Mouse (Mus musculus) thymus, adult 2 months (tissue): ENCODE measurements around the gene Catsperg2. TPM values are rescaled to one million over a fixed set of nuclear protein-coding genes. Genes with fewer than 3 reads are reported as not detected.

Experiments used
- DNase-seq: peaks from one replicate; pipeline ENCODE4 v3.0.0; 2021
- H3K27ac ChIP-seq: fragments of 200-500 bp; 2 replicates; pipeline ENCODE4 v1.5.1; 2012; ENCODE audit warnings: low read length, control low read depth; ENCODE audit not compliant: control insufficient read depth, insufficient read depth
- H3K27me3 ChIP-seq: fragments of 200-500 bp; 2 replicates; pipeline ENCODE4 v1.6.1; 2012; ENCODE audit warnings: mild to moderate bottlenecking, low read length, moderate library complexity, mixed read lengths; ENCODE audit not compliant: control insufficient read depth, insufficient read depth
- H3K36me3 ChIP-seq: fragments of 200-500 bp; 2 replicates; pipeline ENCODE4 v1.6.1; 2012; ENCODE audit warnings: mild to moderate bottlenecking, low read length, moderate library complexity; ENCODE audit not compliant: control insufficient read depth, insufficient read depth
- H3K4me1 ChIP-seq: fragments of 200-500 bp; replicated peaks from 2 replicates; pipeline ENCODE4 v1.6.1; 2012; ENCODE audit warnings: low read length; ENCODE audit not compliant: control insufficient read depth, insufficient read depth
- H3K4me3 ChIP-seq: fragments of 200-500 bp; 2 replicates; pipeline ENCODE4 v1.5.1; 2012; ENCODE audit warnings: mild to moderate bottlenecking, low read length, control low read depth, moderate library complexity; ENCODE audit not compliant: control insufficient read depth, insufficient read depth
- CTCF ChIP-seq: fragments of 200-500 bp; IDR thresholded peaks from 2 replicates; pipeline ENCODE4 v1.5.1; 2012; ENCODE audit warnings: mild to moderate bottlenecking, control low read depth, low read length, moderate library complexity, borderline replicate concordance; ENCODE audit not compliant: control insufficient read depth, poor library complexity, insufficient read depth; ENCODE audit errors: extremely low read depth
- POLR2A ChIP-seq: fragments of 200-500 bp; IDR thresholded peaks from 2 replicates; pipeline ENCODE4 v1.6.1; 2012; ENCODE audit warnings: mild to moderate bottlenecking, low read length, control low read depth, moderate library complexity; ENCODE audit not compliant: control insufficient read depth, poor library complexity, insufficient read depth; ENCODE audit errors: extremely low read depth
- WGBS: fragments of 180-500 bp; shearing (Covaris S2); methylation state at CpG from one replicate; pipeline ENCODE4 v1.1.7; 2018; 5-methylcytosine and 5-hydroxymethylcytosine counted together
- polyA plus RNA-seq: library from polyadenylated mRNA; depleted of rRNA; stranded (reverse); fragments of >200 nt; gene quantifications from 2 replicates; pipeline ENCODE4 v1.2.3, GENCODE M21; 2012; rRNA removed

The Catsperg2 gene
- polyA plus RNA-seq, 1 experiment = 0.13 TPM

DNA sequence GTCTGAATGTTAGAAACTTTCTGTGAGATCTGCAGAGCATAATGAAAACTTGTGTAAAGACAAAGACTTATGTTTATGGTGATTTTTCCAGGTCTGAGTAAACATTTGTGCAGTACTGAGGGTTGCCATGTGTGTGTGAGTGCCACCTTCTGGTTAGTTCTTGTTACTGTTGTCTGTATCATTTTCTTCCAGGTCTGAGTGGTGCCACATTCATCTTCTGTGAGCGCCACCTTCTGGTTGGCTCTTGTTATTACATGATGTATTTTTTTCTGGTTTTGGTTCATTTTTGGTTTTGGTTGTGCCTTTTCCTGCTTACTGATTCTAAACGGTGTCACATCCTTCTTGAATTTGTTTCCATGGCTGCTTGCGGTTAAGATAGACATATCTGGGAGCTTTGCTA, 45.0 kb downstream of the Catsperg2 start:
- DNase-seq = no peak
- Histone ChIP-seq H3K36me3 (no peaks in the 10 kb centered on the region), H3K27me3 (no peaks in the 10 kb centered on the region), H3K4me1 (no peaks in the 10 kb centered on the region), H3K4me3 (no peak overlapping the region), H3K27ac (no peak overlapping the region)
- TF ChIP-seq CTCF (no peak), POLR2A (no peak)
- WGBS = 64% methylated on average over 3 of the region's 3 CpGs

Other genes starting within 250 kb of the Catsperg2 start
- 93.0 and 111 TPM in 2 replicates for gene Sipa1l3, start 208.4 kb downstream of the Catsperg2 start, polyA plus RNA-seq
- gene Zfp84, start 41.5 kb upstream of the Catsperg2 start, polyA plus RNA-seq = 8.6 and 9.0 TPM in 2 replicates
- 1.3 and 1.6 TPM in 2 replicates for gene Zfp30, start 57.0 kb upstream of the Catsperg2 start, polyA plus RNA-seq
- gene Zfp790, start 89.1 kb upstream of the Catsperg2 start, polyA plus RNA-seq = 3.4 and 3.5 TPM in 2 replicates
- gene Zfp940, start 126.6 kb upstream of the Catsperg2 start, polyA plus RNA-seq = 0.89 and 1.0 TPM in 2 replicates
- 1.3 and 1.5 TPM in 2 replicates for gene Zfp420, start 132.9 kb upstream of the Catsperg2 start, polyA plus RNA-seq
- gene Zfp27, start 179.5 kb upstream of the Catsperg2 start, polyA plus RNA-seq = 2.5 and 3.5 TPM in 2 replicates
- gene Zfp383, start 181.2 kb upstream of the Catsperg2 start, polyA plus RNA-seq = 0.36 and 0.63 TPM in 2 replicates
- 11.8 and 12.3 TPM in 2 replicates for gene Zfp74, start 227.1 kb upstream of the Catsperg2 start, polyA plus RNA-seq